Mouse (Mus musculus) heart, adult 2 months (tissue): ENCODE results near the gene Stk4.

Experiments
- CTCF ChIP-seq: fragments of 200-600 bp; IDR thresholded peaks from 2 replicates; pipeline ENCODE4 v1.8.1; 2022; ENCODE audit warnings: antibody characterized with exemption, mild to moderate bottlenecking, moderate library complexity
- POLR2A ChIP-seq: fragments of 200-500 bp; IDR thresholded peaks from 2 replicates; pipeline ENCODE4 v1.6.1; 2011; ENCODE audit warnings: mild to moderate bottlenecking, low read depth, low read length, control low read depth; ENCODE audit not compliant: insufficient read depth

DNA sequence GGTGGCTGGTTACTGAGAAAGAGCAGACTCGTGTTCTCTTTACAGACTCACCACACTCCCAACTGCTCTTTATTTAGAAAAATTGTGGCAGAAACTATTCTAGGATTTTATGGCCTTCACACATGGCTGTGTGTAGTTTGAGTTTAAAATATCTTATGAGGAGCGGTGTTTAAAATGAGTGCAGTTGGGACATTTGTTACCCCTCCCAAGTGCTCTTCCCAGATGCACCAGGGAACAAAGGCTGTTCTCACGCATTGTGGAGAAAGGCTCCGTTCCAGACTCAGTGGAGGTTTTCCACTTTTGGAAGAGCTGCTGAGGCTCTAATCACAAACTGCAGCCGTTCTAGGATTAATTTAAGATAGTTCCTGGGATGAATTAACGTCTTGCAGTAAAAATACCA is 67.6 kb downstream of the Stk4 start:
- TF ChIP-seq CTCF = no peak
- no peak for TF ChIP-seq POLR2A
